Mouse (Mus musculus) ES-E14 (cell line): ENCODE results near the gene Fam240a.

Experiments
- CHD2 ChIP-seq: IDR thresholded peaks from 2 replicates; pipeline ENCODE4 v1.6.1; 2014; ENCODE audit warnings: mild to moderate bottlenecking, low read depth, low read length, inconsistent platforms
- MAFK ChIP-seq: IDR thresholded peaks from 2 replicates; pipeline ENCODE4 v1.6.1; 2014; ENCODE audit warnings: mild to moderate bottlenecking, low read depth, low read length, inconsistent platforms; ENCODE audit not compliant: insufficient read depth
- ZC3H11A ChIP-seq: IDR thresholded peaks from 2 replicates; pipeline ENCODE4 v1.6.1; 2012; ENCODE audit warnings: low read depth, mild to moderate bottlenecking, inconsistent platforms, low read length, borderline replicate concordance
- ZNF384 ChIP-seq: IDR thresholded peaks from 2 replicates; pipeline ENCODE4 v1.6.1; 2012; ENCODE audit warnings: low read depth, low read length, inconsistent platforms

GRCm38 (mm10) chr9:110873681-110874659 lies 42.7 kb downstream of the Fam240a start:
- TF ChIP-seq ZNF384, result no peak
- TF ChIP-seq MAFK, result no peak
- no peak for TF ChIP-seq ZC3H11A
- no peak for TF ChIP-seq CHD2
